Comparison of ENCODE assay signal across 15 mouse cellular contexts in genomic region chr13:51720556-51720955, GRCm38 (mm10).
"Had no signal": no experiment of that assay in that cellular context is flagged by ENCODE, and none has a peak within 500 bp of the region (broad histone marks: within the 10 kb centered on the region; RNA-seq: fewer than 3 reads in every experiment).

No protein-coding gene starts in this region.

- H3K4me1 ChIP-seq: neural tube, embryonic 13.5 days; stomach, embryonic 15.5 days had no signal

- H3K9me3 ChIP-seq: neural tube, embryonic 13.5 days; stomach, embryonic 15.5 days had no signal

- H3K4me2 ChIP-seq: neural tube, embryonic 13.5 days; stomach, embryonic 15.5 days had no signal

- DNase-seq: retina, postnatal 1 day; right cerebral cortex, adult 18-20 months; right cerebral cortex, postnatal 14 days; right cerebral cortex, postnatal 25 days; right cerebral cortex, postnatal 4 days; spleen, adult 18-20 months; thymus, adult 18-20 months; thymus, adult 2 months; thymus, postnatal 14 days; thymus, postnatal 25 days; thymus, postnatal 36 days; thymus, postnatal 4 days had no signal

- H3K27me3 ChIP-seq: neural tube, embryonic 13.5 days; stomach, embryonic 15.5 days had no signal

- H3K9ac ChIP-seq: neural tube, embryonic 13.5 days; stomach, embryonic 15.5 days had no signal

- H3K4me3 ChIP-seq: neural tube, embryonic 13.5 days; stomach, embryonic 15.5 days had no signal

- H3K27ac ChIP-seq: neural tube, embryonic 13.5 days; stomach, embryonic 15.5 days; stomach, postnatal 0 days had no signal
